Mouse (Mus musculus) liver, embryonic 14.5 days (tissue): ENCODE data around the gene Xpo6.

ENCODE experiments used
- CTCF ChIP-seq: IDR thresholded peaks from 2 replicates; pipeline ENCODE4 v1.5.1; 2016; ENCODE audit warnings: antibody characterized with exemption, low read depth, control low read depth
- EP300 ChIP-seq: IDR thresholded peaks from 2 replicates; pipeline ENCODE4 v1.6.1; 2016; ENCODE audit warnings: antibody characterized with exemption, low read depth

GRCm38 (mm10) chr7:126220611-126221010 lies 20.3 kb upstream of the Xpo6 start:
- no peak for TF ChIP-seq CTCF
- no peak for TF ChIP-seq EP300
